Mouse (Mus musculus) retina, embryonic 14.5 days (tissue): ENCODE data around the gene Slc25a27.

Source experiments
- DNase-seq: peaks from one replicate; pipeline ENCODE4 v3.0.0-alpha.2; 2015; ENCODE audit warnings: low spot score

The Slc25a27 gene

DNA sequence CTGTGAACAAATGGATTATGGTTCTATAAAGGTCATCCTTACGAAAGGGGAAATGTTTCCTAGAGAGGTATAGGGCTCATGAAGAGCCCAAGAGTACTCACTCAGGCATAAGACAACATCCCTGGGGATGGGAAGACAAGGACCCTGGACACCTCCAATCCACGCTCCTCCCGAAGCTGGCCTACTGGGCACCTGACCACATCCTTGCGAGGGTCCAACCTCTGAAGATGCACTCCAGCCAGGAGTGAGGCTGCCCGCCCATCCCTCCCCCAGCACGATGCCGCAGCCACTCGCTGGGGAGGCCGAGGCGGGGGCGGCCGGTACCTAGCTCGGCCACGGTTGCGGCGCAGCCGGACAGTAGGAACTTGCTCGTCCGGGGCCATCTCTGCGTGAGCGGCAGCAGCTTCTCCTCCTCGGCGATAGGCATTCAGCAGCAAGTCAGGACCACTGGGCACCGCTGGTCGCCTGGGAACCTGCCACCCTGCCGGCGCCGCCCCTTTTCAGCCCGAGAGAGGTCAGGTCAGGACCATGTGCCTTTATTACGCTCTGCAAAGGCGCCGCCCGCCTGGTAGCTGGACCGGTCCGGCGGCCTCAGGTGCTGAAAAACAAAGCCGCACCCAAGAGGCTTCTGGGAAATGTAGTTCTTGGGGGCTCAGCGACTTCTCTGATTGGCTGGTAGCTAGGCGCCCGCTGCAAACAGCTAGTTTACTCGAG, at the start of gene Slc25a27:
Gene Slc25a27, minus strand, starts transcription at position 639 of the 714 bp plus-strand sequence.
- DNase-seq = peak; percentile 93

DNA sequence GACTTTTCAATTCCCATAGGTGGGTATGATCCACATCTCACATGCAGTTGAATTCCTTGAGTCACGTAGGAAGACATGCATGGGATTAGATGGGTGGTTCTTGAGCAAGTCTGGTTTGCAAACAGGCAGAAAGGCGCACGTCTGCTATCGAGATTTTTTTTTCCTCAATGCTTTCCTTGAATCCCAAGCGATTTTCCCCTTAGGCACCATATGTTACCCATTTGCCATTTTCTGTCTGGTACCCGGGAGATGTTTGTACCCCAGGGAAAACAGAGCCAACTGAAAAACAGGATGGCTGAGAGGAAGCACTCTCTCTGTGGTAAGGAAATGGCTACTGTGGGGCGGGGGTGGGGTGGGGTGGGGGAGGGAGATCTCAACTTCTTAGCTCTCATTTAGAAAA, 49.6 kb upstream of the Slc25a27 start:
- DNase-seq = no peak

DNA sequence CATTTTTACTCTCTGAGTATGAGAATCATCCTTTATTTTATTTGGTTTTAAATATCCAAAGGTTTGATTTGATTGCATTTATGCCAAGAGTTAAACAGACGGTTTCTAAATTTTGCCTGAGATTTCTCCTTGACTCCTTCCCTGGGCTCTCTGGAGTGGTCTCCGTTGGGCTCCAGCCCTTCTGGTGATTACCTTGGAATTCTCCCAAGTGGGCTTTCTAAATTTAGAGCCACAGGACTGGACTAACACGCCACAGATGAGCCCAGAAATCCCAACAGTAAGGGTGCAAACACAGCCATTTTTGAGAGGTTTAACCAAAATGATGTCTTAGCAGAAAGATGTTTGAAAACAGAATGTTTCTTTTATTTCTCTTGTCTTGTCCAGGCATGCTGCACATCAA, 47.2 kb upstream of the Slc25a27 start:
- DNase-seq = no peak

DNA sequence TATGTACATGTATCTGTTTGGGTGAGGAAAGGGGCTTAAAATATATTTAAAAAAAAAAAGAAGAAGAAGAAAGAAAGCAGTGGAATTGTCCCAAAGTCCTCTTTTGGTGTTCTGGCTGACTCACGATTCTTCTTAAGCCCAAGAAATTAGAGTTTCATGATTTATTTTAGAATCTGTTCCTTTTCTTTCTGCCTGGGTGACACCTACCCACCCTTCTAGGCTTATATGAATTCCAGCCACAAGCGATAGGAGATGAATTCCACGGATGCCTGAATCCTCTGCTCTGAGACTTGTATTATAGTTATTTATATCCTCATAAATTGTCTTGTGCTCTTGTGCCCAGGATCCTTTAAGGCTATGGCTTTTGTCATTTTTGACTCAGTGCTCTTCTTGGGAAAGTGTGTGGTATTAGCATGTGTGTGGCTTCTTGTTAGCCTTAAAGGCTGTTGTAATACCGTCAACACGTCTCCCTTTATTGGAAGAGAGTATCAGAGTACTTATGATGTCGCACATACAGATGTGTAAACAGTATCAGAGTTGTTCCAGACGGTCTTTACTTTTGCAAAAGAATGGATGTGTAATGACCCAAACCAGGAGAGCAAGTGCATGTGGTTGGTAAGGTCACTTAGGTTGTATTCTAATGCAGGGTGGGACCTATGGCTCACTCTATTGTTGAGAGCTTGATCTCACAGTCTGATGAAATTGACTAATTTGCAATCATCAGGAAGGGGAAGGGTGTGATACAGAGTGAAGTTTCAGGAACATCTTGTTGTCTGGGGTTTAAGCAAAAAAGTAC, 44.7 kb upstream of the Slc25a27 start:
- DNase-seq = no peak

DNA sequence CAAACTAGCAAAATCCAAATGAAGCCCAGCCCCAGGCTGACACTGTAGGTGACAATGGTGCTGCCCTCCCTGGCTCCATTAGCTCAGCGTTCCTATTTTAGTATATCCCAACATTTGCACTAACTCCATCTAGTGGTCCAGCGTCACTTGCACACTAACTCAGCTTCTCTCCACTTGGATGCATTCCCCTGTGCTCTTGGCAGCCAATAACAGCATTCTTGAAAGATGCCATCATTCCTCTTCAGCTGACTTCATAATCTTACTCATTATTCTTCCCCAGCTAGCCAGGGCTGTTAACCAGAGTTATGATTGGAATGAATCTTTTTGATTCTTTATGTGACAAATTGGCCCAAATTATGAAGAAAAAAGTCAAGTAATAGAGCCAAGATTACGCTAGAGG, 40.2 kb upstream of the Slc25a27 start:
- no peak for DNase-seq

DNA sequence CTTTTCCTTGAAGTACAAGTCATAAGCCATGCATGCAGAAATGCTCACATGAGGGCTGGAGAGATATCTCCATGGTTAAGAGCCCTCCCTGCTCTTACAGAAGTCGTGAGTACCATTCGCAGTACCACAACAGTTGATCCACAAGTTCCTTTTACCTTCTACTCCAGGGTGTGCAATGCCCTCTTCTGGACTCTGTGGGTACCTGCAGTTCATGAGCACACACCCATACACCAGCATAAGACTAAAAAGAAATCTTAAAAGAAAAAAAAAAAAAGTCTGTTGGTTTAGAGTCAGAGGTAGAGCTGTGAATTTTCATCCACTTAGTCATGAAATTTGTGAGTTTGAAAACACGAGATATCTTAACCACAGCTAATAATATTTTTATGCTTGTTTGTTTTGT, 39.7 kb upstream of the Slc25a27 start:
- DNase-seq = no peak

DNA sequence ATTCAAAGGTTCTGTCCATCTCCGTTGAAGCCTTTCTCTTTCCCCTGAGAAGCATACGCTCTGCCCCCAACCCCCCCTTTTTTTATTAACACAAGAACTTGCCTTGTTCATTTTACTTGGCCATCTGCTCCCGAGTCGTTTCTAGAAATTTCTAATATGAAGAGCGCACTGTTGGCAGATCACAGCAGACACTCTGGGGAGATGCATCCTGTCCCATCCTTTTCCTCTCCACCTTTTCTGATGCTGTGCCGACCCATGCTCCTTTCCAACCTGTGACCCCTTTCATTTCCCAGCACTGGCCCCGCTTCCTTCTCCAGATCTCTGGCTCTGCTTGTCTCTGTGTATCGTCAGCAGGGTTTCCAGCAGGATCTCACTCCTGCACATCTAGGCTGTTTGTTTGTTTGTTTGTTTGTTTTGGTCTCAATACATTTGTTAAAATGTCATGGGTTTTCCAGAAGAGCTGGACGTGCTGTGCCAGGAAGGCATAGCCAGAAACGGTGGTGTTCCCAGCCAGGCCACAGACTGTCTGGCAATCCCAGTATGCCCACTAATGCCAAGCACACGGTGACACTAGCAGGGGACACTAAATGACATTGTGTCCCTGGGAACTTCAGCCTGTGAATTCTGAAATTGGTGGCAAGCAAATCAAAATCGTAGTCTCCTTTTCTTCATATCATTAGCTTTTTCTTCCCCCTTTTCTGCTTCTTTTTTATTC, 37.4 kb upstream of the Slc25a27 start:
- DNase-seq = no peak

DNA sequence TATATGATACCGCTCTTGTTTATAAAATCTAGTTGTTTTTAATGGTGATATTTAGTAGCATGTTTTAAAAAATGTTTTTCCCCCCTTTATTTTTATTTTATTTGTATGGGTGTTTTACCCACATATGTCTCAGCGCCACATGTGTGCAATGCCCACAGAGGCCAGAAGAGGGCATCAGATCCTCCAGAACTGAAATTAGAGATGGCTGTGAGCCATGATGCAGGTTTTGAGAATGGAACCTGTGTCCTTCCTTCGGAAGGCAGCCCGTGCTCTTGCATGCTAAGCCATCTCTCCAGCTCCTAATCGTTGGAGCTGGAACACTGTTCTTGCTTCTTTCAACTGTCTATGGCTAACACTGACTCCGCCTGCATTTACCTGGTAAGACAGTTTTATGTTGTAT, 34.0 kb upstream of the Slc25a27 start:
- DNase-seq = peak; percentile 71

DNA sequence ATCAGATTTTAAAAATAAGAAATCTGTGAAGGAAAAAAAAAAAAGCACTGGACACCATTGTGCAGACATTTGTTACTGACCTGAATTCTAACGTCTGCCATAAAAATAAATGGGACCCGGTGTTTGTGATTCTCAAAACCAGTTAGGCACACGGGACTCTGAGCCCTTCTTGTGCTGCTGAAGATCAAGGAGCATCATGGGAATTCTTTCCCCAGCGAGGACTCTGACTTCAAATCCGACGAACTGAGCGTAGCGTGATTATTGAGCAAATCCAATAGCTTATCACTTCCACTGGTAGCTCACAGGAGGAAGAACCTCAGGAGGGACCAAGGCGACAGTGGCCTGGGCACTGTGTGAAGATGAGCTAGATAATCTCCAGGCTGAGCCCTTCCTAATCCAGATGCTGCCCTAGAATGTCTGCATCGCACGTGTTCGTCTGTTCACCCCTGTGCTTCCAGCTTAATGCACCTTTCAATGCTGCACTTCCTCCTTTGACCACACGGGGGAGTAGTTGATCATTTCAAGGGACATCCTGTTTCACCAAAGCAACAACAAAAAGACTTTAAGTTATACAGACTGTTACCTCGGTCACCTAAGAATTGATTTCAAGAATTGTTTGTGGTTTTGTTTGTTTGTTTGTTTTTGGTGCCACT, 32.1 kb upstream of the Slc25a27 start:
- peak; percentile 88 for DNase-seq

DNA sequence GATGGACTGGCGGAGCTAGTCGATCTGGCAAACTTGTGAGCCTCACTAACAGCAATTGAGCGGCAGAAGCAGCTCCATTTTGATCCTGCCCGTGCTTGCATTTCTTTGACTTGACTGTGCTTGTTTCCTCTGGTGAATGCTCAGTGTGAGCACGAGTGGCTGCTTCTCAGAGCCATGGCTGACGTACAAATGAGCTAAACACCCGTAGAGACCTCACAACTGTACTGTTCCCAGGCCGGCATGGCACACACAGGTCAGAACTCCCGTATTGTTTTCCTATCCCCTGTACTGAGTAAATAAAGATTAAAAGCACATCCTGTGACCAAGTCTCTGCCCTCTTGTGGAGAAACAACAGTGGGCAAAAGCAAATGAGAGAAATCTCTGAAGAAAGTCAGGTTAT, 22.6 kb upstream of the Slc25a27 start:
- no peak for DNase-seq

DNA sequence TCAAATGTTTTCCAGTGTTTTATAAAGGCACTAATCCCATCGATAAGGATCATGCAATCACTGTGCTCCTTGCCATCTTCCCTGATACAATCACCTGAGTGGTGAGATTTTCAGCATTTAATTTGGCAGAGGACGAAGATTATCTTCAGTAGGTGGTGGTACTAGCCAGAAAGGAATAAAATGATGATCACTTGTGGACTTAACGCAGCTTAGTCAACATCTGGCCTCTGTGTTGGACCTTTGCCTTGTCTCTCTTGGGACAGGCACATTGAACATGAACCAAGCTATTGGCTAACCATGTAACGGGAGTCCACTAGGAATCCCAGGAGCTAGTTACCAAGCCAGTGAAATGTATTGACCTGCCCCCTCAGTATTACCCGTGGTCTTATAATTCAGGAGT, 17.6 kb upstream of the Slc25a27 start:
- no peak for DNase-seq

DNA sequence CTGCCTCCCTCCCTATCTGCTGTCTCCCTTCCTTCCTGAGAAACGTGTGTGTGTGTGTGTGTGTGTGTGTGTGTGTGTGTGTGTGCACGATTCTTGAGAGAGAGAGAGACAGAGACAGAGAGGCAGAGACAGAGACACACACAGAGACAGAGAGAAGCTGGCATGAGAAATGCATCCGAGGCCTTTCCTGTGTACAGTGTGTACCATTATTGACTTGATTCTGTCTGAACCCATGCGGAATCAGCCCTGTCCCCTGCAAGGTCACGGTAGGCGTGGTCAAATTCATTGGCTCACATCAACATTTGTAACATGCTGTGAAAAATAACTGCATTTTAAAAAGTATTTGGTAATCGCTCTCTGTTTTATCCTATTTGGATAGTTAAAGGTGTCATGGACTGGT, 17.1 kb upstream of the Slc25a27 start:
- DNase-seq = no peak

DNA sequence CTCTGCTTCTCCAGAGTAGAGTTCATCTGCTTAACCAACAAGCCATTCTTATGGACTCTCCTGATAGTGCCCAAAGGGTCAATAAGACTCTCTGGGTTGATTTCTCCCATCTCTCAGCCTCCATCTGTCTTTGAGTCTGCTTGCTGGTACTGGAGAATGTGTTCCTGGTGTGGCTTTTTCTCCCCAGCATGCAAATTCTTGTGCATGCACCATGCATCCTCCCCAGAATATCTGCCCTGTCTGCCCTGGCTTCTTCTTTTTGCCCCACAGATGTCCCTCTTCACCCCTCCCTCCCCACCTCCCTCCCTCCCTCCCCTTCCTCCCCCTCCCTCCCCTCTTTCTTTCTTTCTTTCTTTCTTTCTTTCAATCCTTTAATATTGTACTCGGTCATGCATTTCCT, 10.3 kb upstream of the Slc25a27 start:
- no peak for DNase-seq

DNA sequence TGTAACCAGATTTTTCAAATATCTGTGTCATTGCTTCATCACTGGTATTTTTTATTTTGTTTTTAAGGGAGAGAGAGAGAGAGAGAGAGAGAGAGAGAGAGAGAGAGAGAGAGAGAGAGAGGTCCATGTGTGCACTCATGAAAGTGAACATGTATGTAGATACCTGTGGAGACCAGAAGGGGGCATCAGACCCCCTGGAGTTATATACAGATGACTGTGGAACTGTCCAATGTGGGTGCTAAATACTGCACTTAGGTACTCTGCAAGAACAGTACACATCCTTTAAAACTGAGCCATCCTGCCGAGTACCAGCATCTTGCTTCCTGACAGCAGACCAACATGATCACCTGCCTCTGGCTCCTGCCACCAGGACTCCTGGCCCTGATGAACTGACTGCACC, 9.2 kb upstream of the Slc25a27 start:
- DNase-seq = no peak

DNA sequence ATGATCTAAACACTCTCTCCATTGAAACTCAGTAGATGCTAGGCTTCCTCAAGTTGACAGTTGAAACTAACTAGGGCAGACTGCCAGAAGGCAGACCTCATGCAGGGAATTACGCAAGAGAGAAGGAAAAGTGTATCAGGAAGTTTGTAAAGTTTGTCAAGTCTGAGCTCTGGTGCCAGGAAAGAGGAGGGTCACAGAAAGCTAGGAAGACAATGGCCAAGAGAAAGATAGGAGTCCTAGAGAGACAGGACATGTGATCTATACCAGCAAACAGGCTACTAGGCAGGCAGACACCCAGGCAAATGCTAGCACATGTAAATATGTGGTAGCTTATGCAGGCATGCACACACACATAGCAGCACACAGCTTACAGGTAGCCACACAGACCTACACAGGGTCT, 8.2 kb upstream of the Slc25a27 start:
- no peak for DNase-seq

DNA sequence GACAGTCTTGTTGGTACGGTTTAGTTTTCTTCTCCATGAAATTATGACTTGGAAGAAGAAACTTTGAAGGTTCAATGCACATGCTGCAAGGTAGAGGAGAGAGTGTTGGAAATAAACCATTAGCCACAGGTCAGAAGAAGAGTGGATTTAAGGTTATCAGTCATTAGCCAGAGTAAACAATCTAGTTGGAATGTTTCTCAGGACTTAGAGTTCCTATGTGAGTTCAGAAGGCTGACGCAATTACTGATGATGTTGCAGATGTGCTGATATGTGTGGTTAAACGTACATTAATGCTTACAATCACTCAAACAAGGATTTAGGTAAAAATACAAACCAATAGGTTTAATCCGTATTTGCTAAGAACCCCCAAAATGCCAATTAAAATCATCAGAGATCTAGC, 4.9 kb upstream of the Slc25a27 start:
- DNase-seq = no peak

DNA sequence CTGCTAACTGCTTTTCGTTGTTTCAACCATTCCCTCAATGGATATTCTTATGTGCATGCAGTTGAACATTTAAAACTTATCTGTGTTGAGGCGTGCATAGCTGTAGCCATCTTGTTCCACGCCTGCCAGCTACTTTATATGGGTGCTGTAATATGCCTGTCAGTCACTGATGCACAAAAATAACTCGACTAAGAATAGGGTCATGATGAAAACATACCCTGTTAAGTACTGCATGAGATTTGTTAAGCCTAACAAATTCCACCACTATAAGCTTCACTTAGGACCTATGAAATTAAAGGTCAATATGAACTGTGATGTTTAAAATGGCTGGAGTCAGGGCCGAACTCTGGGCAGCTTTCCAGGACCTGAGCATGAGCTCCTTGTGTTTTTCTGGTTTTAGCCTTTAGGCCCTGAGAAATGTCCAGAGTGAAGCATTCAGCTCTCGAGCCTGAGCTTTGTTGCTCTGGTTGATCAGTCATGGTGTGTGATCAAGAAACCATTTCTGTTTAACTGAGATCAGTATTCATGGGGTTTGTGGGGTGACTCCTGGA, 2.2 kb upstream of the Slc25a27 start:
- DNase-seq = no peak

DNA sequence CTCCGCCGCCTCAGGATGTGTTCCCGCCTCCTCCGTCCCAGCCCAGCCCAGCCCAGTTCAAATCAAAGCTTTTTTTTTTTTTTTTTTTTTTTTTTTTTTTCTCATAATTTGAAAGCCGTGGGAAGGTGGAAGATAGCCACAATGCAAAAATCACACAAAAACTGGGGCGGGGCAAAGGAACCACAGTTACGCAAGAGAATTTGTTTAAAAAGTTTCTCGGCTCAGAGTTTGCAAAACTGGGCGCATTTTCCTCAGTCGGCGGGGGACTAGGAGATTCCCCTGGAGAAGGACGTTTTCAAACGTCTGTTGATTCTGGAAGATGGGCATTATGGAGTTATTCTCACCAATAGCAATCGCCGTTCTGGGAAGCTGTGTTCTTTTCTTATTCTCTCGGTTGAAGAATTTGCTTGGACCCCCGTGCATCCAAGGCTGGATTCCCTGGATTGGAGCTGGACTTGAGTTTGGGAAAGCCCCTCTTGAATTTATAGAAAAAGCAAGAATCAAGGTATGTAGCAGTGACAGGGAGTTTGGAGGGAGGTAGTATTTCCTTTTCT, 353 bp upstream of the Slc25a27 start, which contains the start of gene Cyp39a1:
Gene Cyp39a1, plus strand, starts transcription at position 136 of the 554 bp plus-strand sequence.
- DNase-seq = no peak

DNA sequence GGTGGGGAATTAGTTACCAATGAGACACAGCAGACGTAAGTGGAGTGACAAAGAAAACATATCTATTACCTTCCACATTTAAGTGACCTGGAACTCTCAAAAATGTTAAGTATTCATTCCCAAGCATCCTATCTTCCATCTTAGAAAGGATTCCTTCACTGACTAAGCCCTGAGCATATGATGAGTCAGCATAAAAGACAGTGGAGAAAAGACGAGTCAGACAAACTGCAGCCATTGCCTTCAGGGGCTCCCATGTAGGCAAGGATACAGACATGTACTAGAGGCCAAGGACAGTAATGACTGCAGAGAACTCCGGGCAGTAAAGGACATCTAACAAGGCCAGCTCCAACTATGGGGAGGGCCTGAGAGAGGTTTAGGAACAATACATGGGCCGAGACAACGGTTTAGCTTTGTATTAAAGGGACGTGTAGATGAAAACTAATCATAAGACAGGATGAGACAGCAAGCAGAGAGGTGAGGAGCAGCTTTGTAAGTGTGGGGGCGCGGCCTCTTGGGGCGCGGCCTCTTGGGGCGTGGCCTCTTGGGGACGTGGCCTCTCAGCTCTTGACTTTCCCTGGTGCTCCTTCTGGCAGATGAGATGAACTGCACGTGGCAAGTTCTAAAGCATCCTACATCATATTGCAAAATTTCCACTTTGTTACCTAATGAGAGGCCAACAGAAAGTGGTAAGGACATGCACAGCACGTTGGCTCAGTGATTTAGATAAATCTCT, 15.5 kb downstream of the Slc25a27 start:
- DNase-seq = no peak

DNA sequence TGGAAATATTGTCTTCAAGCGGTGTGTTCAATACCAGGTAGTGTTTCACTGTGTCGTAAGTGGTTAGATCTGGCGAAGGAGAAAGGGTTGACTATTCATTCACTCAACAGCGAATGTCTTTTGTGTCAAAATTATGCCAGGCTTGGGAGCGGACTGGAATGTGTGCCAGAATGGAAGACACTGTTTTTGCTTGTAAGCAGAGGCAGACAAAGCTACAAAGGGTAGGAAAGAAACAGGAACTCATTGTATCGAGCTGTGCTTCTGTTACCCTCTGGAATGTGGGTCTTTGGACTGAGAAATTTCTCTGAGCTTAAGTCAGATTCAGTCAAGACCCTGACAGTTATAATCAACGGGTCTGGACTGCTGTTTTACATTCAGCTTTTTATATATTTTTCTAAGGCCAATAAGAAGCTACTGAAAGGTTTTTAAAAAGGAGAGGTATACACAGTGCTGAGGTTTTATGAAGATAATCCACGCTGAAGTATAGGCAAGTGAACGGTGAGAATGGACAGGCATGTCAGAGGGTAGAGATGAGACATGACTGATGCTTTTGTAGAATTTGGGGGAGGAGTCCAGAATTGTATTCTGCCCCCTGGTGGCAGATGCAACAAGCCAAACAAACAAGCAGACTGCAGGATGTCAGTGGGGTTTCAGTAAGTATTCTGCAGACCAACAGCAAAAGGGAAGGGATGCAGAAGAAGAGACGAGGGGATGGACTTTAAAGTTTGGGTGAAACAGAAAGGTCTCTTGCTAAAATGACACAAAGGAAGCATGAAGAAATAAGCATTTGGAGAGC, 17.2 kb downstream of the Slc25a27 start:
- DNase-seq = peak; percentile 35
